Mouse (Mus musculus) left cerebral cortex, adult 11 months (tissue): Measurements from ENCODE around the gene Spata32.

Experiments used
- DNase-seq: peaks from one replicate; pipeline ENCODE4 v3.0.0; 2022; ENCODE audit warnings: low spot score

Gene Spata32

DNA sequence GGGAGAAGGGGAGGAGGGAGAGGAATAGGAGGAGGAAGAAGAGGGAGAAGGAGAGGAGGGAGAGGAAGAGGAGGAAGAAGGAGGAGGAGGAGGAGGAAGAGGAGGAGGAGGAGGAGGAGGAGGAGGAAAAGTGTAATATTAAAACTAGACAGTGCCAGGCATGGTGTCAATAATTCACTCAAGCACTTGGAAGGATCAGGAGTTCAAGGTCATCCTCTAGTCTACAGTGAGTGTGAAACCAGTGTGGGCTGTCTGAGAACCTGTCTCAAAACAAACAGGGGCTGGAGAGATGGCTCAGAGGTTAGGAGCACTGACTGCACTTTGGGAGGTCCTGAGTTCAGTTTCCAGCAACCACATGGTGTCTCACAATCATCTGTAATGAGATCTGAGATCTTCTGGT, 15.9 kb downstream of the Spata32 start:
- no peak for DNase-seq

DNA sequence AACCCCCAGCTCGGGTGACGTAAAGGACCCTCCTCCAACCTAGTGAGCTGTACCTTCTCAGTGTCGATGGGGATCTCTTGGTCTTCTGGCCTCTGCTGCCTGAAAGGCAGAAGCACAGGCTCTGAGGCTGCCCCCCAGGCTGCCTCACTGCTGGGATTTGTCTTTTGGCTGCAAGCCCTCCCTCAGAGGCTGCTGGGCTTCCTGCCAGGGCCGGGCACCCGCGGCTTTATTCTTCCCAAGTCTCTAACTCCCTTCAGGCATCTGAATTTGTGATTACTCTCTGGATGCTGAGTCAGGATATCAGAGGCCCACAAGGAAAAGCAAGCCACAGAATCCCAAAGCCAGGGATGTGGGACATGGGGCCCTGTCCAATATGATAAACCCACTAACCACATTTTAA, 16.6 kb downstream of the Spata32 start:
- DNase-seq: peak; percentile 66

DNA sequence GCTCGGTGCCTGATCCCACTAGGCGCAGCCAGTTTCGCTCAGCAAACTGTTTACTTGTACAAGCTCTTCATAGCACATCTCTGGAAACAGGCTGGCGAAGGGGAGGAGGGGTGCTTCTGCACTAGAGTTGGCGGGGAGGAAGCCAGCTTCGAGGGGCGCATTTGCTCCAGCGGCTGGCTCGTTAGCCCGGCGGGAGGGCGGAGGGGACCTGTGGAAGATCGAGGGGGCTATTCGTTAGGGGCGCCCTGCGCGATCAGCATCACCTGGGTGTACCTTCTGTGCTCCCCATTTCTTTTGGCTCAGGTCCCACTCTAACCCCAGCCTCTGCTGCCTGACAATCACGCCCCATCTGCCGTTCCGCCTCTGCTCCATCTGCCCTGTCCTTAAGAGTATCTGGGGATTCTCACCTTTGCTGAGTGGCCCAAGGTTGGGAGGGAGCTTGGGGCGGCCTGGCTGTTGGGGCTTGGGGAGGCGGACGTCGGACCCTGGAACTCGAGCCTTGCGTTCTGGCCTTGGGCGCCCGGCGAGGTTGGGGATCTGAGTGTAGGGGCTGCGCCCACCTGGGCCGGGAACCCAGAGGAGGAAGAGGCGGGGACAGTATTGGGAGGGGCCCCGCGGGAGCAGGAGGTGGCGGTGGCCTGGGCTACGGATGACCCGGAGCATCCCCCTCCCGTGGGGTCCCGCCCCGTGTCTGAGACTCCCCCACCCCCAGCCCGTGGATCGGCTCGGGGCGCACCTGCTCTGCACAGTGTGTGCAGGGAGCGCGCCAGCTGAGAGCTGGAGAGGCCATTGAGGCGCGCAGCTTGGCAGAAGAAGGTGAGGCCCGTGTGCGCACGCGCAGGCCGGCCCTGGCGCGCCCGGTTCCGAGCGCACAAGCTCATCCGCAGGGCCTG, 19.1 kb downstream of the Spata32 start:
- peak; percentile 68 for DNase-seq

DNA sequence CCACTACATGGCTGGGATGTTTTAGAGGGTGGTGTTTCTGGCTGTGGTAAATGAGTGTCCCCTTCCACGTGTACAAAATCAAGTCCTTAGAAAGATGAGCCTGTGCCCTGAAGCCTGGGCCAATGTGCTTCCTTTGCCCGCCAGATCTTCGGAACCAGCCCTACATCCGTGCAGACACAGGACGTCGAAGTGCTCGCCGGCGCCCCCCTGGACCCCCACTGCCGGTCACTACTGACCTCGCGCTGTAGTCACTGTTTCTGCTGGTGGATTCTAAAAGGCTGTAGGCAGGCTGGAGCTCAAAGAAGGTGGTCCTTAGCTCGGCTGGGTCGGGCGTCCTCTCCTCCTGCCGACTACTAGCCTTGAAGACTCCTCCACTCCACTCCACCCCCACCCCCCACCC, 19.9 kb downstream of the Spata32 start:
- DNase-seq: no peak

DNA sequence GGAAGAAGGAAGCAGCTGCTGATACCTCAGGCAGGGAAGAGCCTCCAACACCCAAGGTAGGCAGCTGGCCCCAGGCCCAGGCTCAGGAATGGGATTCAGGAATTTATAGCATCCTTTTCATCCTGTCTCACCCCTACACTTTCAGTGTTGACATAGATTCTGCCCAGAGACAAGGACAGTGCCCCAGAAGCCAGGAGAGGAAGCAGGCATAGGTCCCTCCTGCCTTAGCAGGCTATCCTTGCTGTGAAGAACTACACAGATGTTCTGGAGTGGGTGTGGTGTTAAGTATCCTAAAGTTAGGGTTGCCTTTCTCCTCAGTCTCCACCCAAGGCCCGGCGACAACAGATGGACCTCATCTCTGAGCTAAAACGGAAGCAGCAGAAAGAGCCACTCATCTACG, 20.9 kb downstream of the Spata32 start:
- DNase-seq: no peak

DNA sequence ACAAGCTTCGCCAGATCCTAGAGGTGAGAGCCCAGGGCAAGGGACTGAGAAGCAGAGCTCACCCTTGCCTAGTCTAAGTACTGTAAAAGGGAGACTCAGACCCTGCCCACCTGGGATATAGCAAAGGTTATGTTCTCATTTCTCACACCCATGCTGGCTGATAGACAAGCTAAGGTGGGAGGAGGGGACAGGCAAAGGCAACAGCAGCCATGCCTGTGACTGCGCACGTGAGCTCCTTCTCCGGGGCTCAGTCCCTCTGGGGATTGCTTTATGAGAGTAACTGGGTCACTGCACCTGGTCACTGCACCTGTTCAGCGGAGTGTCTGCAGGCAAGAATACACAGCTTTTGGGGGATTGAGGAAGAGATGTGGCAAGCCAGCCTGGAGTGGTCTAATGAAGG, 22.6 kb downstream of the Spata32 start:
- DNase-seq: no peak

DNA sequence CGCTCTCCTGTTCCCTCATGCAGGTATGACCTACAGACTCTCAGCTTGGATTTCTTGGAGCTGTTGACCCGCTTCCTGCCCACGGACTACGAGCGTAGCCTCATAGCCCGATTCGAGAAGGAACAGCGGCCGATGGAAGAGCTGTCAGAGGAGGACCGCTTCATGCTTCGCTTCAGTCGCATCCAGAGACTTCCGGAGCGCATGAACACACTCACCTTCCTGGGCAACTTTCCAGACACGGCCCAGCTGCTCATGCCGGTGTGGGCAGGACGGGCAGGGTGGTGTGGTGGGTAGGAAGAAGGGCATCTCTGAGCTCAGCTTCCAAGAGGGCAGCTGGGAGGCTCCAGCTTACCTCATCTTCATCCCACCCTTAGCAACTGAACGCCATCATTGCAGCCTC, 23.0 kb downstream of the Spata32 start:
- no peak for DNase-seq

DNA sequence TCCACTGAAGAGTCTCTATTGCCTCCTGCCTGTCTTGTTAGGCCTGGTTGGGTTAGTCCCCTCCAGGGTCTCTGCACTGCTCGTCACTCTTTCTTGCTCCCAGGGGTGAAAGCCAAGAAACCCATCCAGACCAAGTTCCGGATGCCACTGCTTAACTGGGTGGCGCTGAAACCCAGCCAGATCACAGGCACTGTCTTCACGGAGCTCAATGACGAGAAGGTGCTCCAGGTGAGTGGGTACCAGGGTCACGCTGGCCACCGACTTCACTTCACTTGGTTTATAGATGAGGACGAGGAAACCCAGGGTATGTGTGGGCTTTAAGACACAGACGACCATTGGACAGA, 24.4 kb downstream of the Spata32 start:
- no peak for DNase-seq

DNA sequence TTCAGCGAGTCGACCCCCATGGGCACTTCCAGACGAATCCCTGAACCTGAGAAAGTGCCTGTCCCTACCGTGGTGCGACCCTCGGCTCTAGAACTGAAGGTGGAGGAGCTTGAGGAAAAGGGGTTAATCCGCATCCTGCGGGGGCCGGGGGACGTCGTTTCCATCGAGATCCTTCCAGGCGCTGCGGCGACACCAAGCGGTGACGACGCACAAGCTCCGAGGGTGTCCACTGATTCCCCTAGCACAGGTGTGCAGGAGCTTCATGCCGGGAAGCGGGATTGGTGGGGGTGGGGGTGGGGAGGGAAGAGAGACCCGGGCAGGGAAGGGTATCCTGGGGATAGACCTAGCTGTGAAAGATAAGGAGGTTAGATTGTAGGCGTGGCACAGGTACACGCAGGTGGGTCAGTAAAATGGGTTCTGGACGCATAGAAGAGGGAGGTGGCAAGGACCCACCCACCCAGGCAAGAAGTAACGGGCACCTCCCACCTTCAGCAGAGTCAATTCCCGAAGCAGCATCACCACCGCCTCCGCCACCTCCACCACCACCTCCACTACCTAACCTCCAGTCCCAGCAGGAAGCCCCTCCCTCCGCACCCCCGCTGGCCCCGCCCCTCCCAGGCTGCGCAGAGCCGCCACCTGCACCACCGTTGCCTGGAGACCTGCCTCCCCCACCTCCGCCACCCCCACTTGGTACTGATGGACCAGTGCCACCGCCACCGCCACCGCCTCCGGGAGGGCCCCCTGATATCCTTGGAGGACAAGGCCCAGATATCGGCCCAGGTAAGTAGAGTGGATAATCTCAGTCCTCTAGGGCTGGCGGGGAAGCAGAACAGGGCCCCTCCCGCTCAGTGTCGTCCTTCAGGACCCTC, 25.0 kb downstream of the Spata32 start:
- no peak for DNase-seq

DNA sequence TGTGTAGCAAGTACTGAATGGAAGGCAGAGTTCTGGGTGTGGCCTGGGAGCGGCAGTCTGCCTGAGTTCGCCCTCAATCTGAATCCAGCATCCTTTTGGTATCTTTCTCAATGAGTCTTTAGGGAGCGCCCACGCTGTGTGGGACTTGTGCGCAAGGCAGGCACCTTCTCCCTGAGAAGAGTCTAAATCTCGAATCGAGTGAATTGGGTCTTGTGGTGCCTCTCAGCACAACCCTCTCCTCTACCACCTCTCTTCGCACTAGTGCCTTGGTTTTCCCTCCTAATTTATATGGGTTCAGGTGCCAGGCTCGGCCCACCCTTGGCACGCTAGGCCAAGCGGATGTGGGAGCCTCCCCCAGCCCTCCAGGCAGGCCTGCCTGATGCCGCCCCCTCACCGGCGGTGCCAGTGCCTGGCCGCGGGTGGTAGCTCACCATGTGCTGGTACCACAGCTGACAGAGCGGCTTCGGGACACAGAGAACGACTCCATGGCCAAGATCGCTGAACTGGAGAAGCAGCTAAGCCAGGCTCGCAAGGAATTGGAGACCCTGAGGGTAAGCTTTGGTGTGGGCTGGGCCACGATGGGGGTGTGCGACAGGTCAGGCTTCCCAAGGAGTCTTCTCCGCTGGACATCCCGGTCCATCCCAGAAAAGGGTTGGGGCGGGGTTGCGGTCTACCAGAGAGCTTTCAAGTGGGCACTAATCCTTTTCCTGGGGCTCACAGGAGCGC, 25.8 kb downstream of the Spata32 start:
- DNase-seq: peak; percentile 66

DNA sequence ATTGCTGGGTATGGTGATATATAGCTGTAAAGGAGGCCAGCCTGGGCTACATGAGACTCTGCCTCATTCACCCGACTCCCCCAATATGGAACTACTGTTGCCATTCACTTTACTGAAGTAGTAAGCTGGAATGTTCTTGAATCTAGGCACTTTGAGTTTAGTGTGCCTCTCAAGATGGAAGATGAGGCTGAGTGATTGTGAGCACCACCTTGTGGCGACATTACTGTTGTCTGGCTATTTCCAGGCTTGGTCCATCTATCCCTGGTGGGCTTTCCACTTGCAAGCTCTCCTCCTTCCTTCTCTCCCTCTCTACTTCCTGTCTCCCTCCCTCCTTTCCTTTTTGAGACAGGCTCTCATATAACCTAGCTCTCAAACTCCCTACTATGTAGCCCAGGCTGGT, 33.3 kb downstream of the Spata32 start:
- no peak for DNase-seq

DNA sequence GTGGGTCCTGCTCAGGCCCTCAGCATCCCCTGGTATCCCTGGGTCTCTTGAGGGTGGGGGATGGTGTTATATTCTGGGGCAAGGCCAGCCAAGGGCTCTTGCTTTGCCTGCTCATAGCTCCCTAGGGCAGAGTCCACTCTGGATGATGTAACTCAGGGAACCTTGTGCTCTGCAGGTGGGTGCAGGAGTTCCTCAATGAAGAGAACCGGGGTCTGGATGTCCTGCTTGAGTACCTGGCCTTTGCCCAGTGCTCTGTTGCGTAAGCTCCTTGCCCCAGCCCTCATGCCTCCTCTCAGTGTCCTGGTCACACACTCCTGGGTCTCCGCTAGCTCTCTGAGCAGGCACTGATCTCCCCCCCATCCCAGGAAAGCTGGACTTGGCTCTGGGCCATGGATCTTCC, 36.3 kb downstream of the Spata32 start:
- no peak for DNase-seq

DNA sequence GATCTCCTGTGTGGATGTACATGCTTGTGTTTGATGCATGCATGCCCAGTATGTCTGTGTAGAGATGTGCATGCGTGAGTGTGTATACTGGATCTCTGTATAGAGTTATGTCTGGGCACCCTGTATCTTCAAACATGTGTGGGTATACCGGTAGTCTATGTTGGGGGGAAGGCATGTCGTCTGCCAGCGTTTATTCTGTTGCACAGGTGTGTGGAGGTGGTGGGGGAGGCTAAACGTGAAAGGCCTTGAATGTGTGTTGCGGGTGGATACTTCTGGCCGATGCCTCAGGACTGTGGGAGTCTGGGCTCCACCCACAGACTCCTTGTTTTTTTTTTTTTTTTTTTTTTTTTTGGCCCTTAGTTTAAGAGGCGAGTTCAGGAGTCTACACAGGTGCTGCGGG, 36.9 kb downstream of the Spata32 start:
- no peak for DNase-seq

DNA sequence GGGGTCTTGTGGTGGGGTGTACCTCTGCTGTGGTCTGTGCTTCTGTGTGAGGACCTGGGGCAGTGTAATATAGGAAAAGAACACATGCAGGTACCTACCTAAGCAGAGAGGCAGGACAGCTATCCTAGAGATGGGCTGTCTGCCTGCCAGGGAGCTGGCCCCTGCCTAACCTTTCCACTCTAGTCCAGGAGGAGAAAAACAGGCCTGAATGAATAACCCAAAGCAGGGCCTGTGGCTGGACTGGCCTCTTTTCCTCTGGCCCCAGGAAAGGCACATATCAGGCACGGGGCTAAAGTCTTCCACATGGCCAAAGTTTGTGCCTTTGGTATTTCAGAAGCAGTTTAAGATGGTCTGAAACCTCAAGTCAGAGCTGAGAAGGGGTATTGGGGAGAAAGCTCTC, 37.8 kb downstream of the Spata32 start:
- no peak for DNase-seq

DNA sequence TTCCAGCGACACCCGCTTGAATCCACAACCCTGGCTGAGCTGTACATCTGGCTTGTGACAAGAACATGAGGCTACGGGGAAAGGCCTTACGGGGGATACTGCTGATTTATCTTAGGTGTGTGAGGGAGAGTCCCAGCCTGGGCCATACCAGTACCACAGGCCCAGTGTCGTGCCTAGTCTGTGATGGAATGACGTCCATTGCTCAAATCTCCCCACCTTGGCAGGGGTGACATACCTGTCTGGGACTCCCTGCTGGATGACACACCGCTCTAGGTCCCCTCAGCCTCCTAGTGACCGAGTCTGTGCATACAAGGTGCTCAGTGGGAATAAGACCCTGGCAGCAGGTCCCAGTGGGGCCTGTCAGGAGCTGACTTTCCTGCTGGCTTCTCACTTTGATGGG, 39.5 kb downstream of the Spata32 start:
- no peak for DNase-seq

DNA sequence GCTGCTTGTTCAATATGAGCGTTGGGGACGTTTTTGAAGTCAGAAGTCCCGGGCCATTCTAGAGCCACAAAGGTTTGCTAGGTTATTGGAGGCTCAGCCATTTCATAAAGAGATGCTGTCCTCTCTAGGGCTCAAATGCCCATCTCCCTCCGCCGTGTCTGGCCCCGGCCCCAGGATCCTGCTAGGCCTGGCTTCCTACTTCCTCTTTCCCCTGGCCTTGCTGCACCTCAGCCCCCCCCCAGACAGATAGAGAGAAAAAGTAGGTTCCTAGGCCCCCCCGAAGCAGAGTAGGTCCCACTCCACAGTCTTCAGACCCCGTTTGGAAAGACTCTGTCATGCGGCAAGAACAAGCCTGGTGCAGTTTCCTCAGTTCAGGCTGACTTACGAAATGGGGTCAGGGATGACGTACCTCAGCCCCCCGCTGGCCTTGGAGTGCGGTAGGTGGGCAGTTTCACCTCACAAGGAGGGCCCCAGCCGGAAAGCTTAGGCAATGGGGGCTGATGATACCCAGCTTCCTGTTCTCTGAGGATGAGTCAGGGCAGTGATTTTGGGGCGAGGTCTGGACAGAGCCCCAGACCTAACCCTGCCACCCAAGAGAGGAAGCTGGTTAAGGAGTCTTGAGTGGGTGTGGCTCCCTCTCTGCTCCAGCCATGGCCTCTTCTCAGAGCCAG, 40.3 kb downstream of the Spata32 start:
- DNase-seq: no peak

DNA sequence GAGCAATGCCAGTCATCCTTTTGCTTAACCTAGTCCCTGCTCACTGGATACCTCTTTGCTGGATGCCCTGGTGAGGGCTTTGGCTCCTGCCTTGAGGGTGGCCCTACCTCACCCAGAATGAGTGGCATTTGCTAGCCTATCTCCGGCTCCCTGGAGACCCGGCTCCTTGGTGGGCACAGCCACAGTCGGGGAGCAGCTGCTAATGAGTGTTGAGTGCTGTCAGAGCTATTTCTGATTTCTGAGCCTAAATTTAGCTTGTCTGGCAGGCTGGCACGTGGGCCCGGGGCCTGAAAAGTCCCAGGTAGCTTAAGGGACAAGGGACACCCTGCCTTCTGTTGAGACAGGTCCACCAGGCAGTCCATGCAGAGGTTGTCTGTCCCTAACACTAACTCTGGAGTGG, 41.0 kb downstream of the Spata32 start:
- no peak for DNase-seq

DNA sequence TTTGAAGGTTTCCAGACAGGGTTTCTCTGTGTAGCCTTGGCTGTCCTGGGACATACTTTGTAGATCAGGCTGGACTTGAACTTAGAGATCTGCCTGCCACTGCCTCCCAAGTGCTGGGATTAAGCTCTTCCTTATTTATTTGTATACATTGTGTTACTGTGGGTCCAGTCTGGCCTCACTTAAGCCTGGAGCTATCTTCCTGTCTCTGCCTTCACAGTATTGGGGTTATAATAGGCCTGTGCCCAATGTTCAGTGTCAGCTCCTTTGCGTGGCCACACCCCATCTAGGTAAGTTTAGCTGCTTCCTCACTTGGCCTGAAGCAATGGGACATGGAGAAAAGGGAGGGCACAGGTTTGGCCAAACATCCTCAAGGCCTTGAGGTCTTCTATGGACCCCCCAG, 41.7 kb downstream of the Spata32 start:
- no peak for DNase-seq

DNA sequence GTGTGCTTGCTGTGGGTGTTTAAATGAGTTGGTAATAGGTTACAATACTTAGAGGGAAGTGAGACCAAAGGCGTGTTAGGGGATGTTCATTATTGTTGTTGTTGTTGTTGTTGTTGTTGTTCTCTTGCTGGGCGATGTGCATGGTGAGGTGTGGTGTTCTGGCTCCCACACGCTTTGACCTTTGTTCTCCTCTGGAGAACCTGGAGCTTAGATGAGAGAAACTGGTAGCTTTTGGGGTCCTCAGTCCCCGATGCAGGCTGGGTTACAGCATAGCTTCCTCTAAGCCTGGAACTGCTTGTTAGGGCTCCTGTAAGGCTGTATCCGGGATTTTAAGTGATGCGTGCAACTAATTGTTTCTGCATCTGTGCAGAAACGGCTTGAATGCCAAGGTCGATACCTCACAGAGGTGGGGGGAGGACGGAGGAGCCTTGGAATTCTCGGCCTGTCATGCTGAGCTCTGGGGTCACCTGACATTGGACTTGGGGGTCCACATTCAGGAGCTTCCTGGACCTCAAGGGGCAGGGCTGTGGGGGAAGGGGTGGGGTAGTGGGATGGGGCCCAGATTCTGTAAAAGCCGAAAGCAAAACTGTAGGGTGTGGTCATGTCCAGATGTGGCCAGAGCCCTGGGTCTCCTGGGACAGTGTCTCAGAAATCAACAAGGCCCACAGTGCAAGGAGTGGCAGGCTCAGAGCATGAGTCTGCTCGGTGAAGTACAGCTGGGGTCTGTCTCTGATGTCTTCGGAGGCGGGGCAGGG, 42.4 kb downstream of the Spata32 start:
- no peak for DNase-seq

DNA sequence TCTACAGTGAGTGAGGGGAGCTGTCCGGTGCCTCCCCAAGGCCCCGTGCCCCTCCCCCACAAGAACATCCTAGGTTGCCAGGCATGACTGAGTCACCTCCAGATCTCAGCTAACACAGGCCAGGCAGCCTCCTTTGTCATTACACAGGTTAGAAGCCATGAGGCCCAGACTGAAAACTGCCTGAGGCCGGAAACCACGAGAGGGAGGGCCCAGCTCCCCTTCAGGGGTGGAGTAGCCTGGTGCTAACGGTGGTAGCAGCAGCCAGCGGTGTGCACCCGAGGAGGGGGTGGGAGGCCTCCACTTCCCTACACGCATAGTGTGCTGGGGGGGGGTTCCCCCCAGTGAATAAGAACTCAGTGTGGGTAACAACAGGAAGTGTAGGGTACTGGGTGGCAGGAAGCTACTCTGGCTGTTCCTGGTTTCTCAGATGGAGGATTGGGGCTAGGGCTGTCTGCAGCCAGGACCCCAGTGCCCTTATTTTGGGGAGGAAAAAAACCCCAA, 43.3 kb downstream of the Spata32 start:
- no peak for DNase-seq

DNA sequence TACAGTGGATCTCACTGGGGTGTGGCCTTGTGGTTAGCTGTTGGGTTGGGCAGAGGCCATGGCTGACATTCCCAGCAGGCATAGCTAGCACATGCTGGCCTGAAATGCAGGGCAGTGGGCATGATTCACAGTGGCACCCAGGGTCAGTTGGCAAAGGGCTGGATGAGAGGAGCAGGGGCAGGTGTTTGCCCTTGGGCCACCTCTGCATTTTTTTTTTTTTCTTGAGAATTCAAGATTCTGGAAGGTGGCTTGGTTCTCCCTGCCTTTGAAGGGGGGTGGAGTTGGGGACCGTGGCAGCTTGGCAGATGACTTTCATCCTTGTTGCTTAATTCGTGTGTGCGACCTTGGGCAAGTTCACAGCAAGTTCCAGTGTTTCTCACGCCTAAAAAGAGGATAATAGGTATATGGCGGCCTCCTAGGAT, 43.8 kb downstream of the Spata32 start:
- DNase-seq: no peak
